Mouse (Mus musculus) spleen, adult 2 months (tissue): ENCODE measurements at regions not wholly inside any gene's neighbourhood (a gene's known extent, or its start where the extent isn't known, plus 50 kb on each side); places are given as distances from the start of the nearest gene placed in this dataset.

ENCODE experiments used
- DNase-seq, 2 experiments: peaks; one replicate each; pipeline versions ENCODE4 v3.0.0 to v3.0.0-alpha.2; 2012 to 2021; ENCODE audit warnings: low spot score in 2 of 2, low read depth in 1 of 2
- H3K27ac ChIP-seq: fragments of 200-500 bp; 2 replicates; pipeline ENCODE4 v1.5.1; 2012; ENCODE audit warnings: low read length, inconsistent platforms; ENCODE audit not compliant: insufficient read depth
- H3K27me3 ChIP-seq: fragments of 200-500 bp; 2 replicates; pipeline ENCODE4 v1.6.1; 2012; ENCODE audit warnings: mild to moderate bottlenecking, moderate library complexity, low read length, inconsistent platforms; ENCODE audit not compliant: control insufficient read depth, insufficient read depth
- H3K36me3 ChIP-seq: fragments of 200-500 bp; 2 replicates; pipeline ENCODE4 v1.6.1; 2012; ENCODE audit warnings: mild to moderate bottlenecking, low read length, inconsistent platforms; ENCODE audit not compliant: control insufficient read depth, insufficient read depth
- H3K4me1 ChIP-seq: fragments of 200-500 bp; 2 replicates; pipeline ENCODE4 v1.6.1; 2011; ENCODE audit warnings: inconsistent platforms; ENCODE audit not compliant: control insufficient read depth, insufficient read depth, insufficient read length
- H3K4me3 ChIP-seq: fragments of 200-500 bp; 2 replicates; pipeline ENCODE4 v1.5.1; 2011; ENCODE audit warnings: mild to moderate bottlenecking, inconsistent platforms; ENCODE audit not compliant: insufficient read depth, insufficient read length; ENCODE audit errors: extremely low read depth
- CTCF ChIP-seq: fragments of 200-500 bp; IDR thresholded peaks from 2 replicates; pipeline ENCODE4 v1.5.1; 2011; ENCODE audit warnings: mild to moderate bottlenecking, inconsistent platforms; ENCODE audit not compliant: insufficient read depth, insufficient read length, insufficient replicate concordance; ENCODE audit errors: extremely low read depth
- POLR2A ChIP-seq: fragments of 200-500 bp; IDR thresholded peaks from 2 replicates; pipeline ENCODE4 v1.6.1; 2011; ENCODE audit warnings: low read depth, low read length, inconsistent platforms
- WGBS: fragments of 180-500 bp; shearing (Covaris S2); methylation state at CpG from one replicate; pipeline ENCODE4 v1.1.7; 2018; 5-methylcytosine and 5-hydroxymethylcytosine counted together

GRCm38 (mm10) chr6:31233252-31233993 is 165.1 kb upstream of the Mkln1 start:
- no peaks in the 10 kb centered on the region for H3K36me3 ChIP-seq
- no peak overlapping the region for H3K4me3 ChIP-seq
- no peak overlapping the region for H3K27ac ChIP-seq
- H3K27me3 ChIP-seq: no peaks in the 10 kb centered on the region
- H3K4me1 ChIP-seq: peaks cover 11% of the 10 kb centered on the region
- WGBS: 33% methylated on average over 18 of the region's 18 CpGs
- TF ChIP-seq POLR2A (no peak), CTCF (no peak)
- peak; percentile 54 to 82 for DNase-seq

GRCm38 (mm10) chr6:31240051-31240450 is 158.5 kb upstream of the Mkln1 start:
- H3K27me3 ChIP-seq: no peaks in the 10 kb centered on the region
- no peak for TF ChIP-seq POLR2A
- TF ChIP-seq CTCF: no peak
- H3K27ac ChIP-seq: no peak overlapping the region
- H3K4me3 ChIP-seq: no peak overlapping the region
- no peaks in the 10 kb centered on the region for H3K36me3 ChIP-seq
- no peak for DNase-seq
- no peaks in the 10 kb centered on the region for H3K4me1 ChIP-seq
- WGBS: 6% methylated on average over 9 of the region's 9 CpGs

- 91% methylated on average over 2 of the region's 2 CpGs for WGBS
- Histone ChIP-seq H3K27me3 (no peaks in the 10 kb centered on the region), H3K4me1 (no peaks in the 10 kb centered on the region), H3K27ac (no peak overlapping the region), H3K36me3 (no peaks in the 10 kb centered on the region), H3K4me3 (no peak overlapping the region)
- DNase-seq: no peak
- TF ChIP-seq CTCF: no peak
- TF ChIP-seq POLR2A: no peak
These were observed 148.0 kb upstream of the Mkln1 start for GRCm38 (mm10) chr6:31250526-31250925.

GRCm38 (mm10) chr6:31253251-31253935 is 145.1 kb upstream of the Mkln1 start:
- TF ChIP-seq POLR2A: no peak
- no peak for TF ChIP-seq CTCF
- H3K4me3 ChIP-seq: no peak overlapping the region
- no peaks in the 10 kb centered on the region for H3K36me3 ChIP-seq
- no peaks in the 10 kb centered on the region for H3K4me1 ChIP-seq
- H3K27me3 ChIP-seq: no peaks in the 10 kb centered on the region
- H3K27ac ChIP-seq: no peak overlapping the region
- DNase-seq: no peak
- WGBS: 36% methylated on average over 15 of the region's 15 CpGs

- Histone ChIP-seq H3K4me3 (no peak overlapping the region), H3K27me3 (no peaks in the 10 kb centered on the region), H3K36me3 (no peaks in the 10 kb centered on the region), H3K27ac (no peak overlapping the region), H3K4me1 (no peaks in the 10 kb centered on the region)
- TF ChIP-seq CTCF (no peak), POLR2A (no peak)
- 84% methylated on average over 10 of the region's 10 CpGs for WGBS
- DNase-seq: no peak
These were observed 137.7 kb upstream of the Mkln1 start for GRCm38 (mm10) chr6:31260645-31261345.

- no peak for DNase-seq
- Histone ChIP-seq H3K36me3 (no peaks in the 10 kb centered on the region), H3K27ac (no peak overlapping the region), H3K4me1 (no peaks in the 10 kb centered on the region), H3K27me3 (no peaks in the 10 kb centered on the region), H3K4me3 (no peak overlapping the region)
- WGBS: 92% methylated on average over 15 of the region's 15 CpGs
- TF ChIP-seq CTCF (no peak), POLR2A (no peak)
These were observed 136.6 kb upstream of the Mkln1 start for GRCm38 (mm10) chr6:31261797-31262540.
